Mouse (Mus musculus): Measurements from ENCODE around the gene Tnfrsf11a. TPM values are rescaled to one million over a fixed set of nuclear protein-coding genes. Genes with fewer than 3 reads are reported as not detected.

Gene Tnfrsf11a
- polyA plus RNA-seq, 1 experiment = 0.16 TPM

GRCm38 (mm10) chr1:105891032-105891725 lies 110.7 kb downstream of the Tnfrsf11a start:
- no peak overlapping the region for H3K4me3 ChIP-seq (ENCODE audit: insufficient read depth, poor library complexity, severe bottlenecking)
- no peaks in the 10 kb centered on the region for H3K27me3 ChIP-seq (ENCODE audit: control insufficient read depth, insufficient read depth, insufficient read length)
- H3K79me3 ChIP-seq (ENCODE audit: low read depth) = no peaks in the 10 kb centered on the region
- H3K36me3 ChIP-seq (ENCODE audit: control insufficient read depth, insufficient read depth) = no peaks in the 10 kb centered on the region
- H3K79me2 ChIP-seq (ENCODE audit: control insufficient read depth, insufficient read depth) = no peaks in the 10 kb centered on the region
- no peak overlapping the region for H3ac ChIP-seq (ENCODE audit: control insufficient read depth, insufficient read length, low read depth)
- TF ChIP-seq MAX (IDR thresholded peaks at IDR 0.05) (no peak), CTCF (IDR thresholded peaks at IDR 0.05; ENCODE audit: control insufficient read depth, insufficient read depth, insufficient read length) (peak; percentile 65)

- no peaks in the 10 kb centered on the region for H3K79me2 ChIP-seq (ENCODE audit: control insufficient read depth, insufficient read depth)
- TF ChIP-seq CTCF (IDR thresholded peaks at IDR 0.05; ENCODE audit: control insufficient read depth, insufficient read depth, insufficient read length) (no peak), FOSL1 (IDR thresholded peaks at IDR 0.05; ENCODE audit: insufficient read depth, low read length, poor library complexity, severe bottlenecking) (no peak), MYOG (IDR thresholded peaks at IDR 0.05; ENCODE audit: control insufficient read depth, extremely low read depth, insufficient read length) (no peak)
- H3ac ChIP-seq (ENCODE audit: control insufficient read depth, insufficient read length, low read depth) = no peak overlapping the region
- H3K79me3 ChIP-seq (ENCODE audit: low read depth) = no peaks in the 10 kb centered on the region
- no peaks in the 10 kb centered on the region for H3K27me3 ChIP-seq (ENCODE audit: control insufficient read depth, insufficient read depth, insufficient read length)
- H3K36me3 ChIP-seq (ENCODE audit: control insufficient read depth, insufficient read depth) = no peaks in the 10 kb centered on the region
- no peak overlapping the region for H3K4me3 ChIP-seq (ENCODE audit: insufficient read depth, poor library complexity, severe bottlenecking)
Measured at GRCm38 (mm10) chr1:105895019-105895418, 114.5 kb downstream of the Tnfrsf11a start.

Other genes with a start within 250 kb of the Tnfrsf11a start
- 7.7 TPM for gene Pign, start 117.0 kb upstream of the Tnfrsf11a start, polyA plus RNA-seq (2012; fragmentation: generic; extraction: Trizol)
- gene Relch, start 116.9 kb upstream of the Tnfrsf11a start, polyA plus RNA-seq (2012; fragmentation: generic; extraction: Trizol) = 7.3 TPM
- gene Zcchc2, start 209.7 kb downstream of the Tnfrsf11a start, polyA plus RNA-seq (2012; fragmentation: generic; extraction: Trizol) = 5.9 TPM

Data from C2C12 (cell line).